Mouse (Mus musculus) forebrain, embryonic 12.5 days (tissue): Measurements from ENCODE around the gene Lrch1. TPM values are rescaled to one million over a fixed set of nuclear protein-coding genes. Genes with fewer than 3 reads are reported as not detected.
A peak's percentile ranks its signal among the peaks of the same experiment; 100 is the strongest.

Source experiments
- ATAC-seq: fragments of 200-750 bp; cut with Nextera tagmentation; 2 replicates; pipeline ENCODE4 v1.8.0; 2017; ENCODE audit warnings: moderate TSS enrichment; ENCODE audit not compliant: low FRiP score
- H3K27ac ChIP-seq: fragments of 300-500 bp; sonication (generic); 2 replicates; pipeline ENCODE4 v1.5.1; 2016; ENCODE audit warnings: mild to moderate bottlenecking
- H3K27me3 ChIP-seq: fragments of 300-500 bp; sonication (generic); 2 replicates; pipeline ENCODE4 v1.6.1; 2016; ENCODE audit warnings: mild to moderate bottlenecking
- H3K36me3 ChIP-seq: fragments of 300-500 bp; sonication (generic); replicated peaks from 2 replicates; pipeline ENCODE4 v1.6.1; 2016; ENCODE audit warnings: mild to moderate bottlenecking
- H3K4me1 ChIP-seq: fragments of 300-500 bp; sonication (generic); 2 replicates; pipeline ENCODE4 v1.6.1; 2016
- H3K4me2 ChIP-seq: fragments of 300-500 bp; sonication (generic); 2 replicates; pipeline ENCODE4 v1.6.1; 2016; ENCODE audit warnings: mild to moderate bottlenecking, moderate library complexity
- H3K4me3 ChIP-seq: fragments of 300-500 bp; sonication (generic); replicated peaks from 2 replicates; pipeline ENCODE4 v1.5.1; 2016; ENCODE audit warnings: mild to moderate bottlenecking
- H3K9ac ChIP-seq: fragments of 300-500 bp; sonication (generic); 2 replicates; pipeline ENCODE4 v1.6.1; 2016; ENCODE audit warnings: mild to moderate bottlenecking
- H3K9me3 ChIP-seq: fragments of 300-500 bp; sonication (generic); 2 replicates; pipeline ENCODE4 v1.6.1; 2016
- WGBS: fragments of 180-500 bp; shearing (Covaris S2); methylation state at CpG from one replicate; pipeline ENCODE4 v1.1.7; 2016; 5-methylcytosine and 5-hydroxymethylcytosine counted together
- polyA plus RNA-seq: library from polyadenylated mRNA; unstranded; fragments of >200 nt; fragmentation: Nextera tagmentation; extraction: Ambion mirVana; gene quantifications from 2 replicates; pipeline ENCODE4 v1.2.1, GENCODE M21; 2016

Lrch1 gene
- polyA plus RNA-seq, 1 experiment from 2014 or later = 13.6 TPM

GRCm38 (mm10) chr14:74945266-74946215, 2.1 kb downstream of the Lrch1 start:
- H3K4me3 ChIP-seq = peak overlapping the region; percentile 82; the same call in 1 of the 2 replicates
- H3K27ac ChIP-seq = no peak overlapping the region
- H3K4me1 ChIP-seq = peaks cover 15% of the 10 kb centered on the region
- 87% methylated on average over 11 of the region's 11 CpGs for WGBS
- ATAC-seq = no peak
- peak overlapping the region; percentile 83 for H3K4me2 ChIP-seq
- H3K27me3 ChIP-seq = no peaks in the 10 kb centered on the region
- no peaks in the 10 kb centered on the region for H3K36me3 ChIP-seq
- no peaks in the 10 kb centered on the region for H3K9me3 ChIP-seq
- no peak overlapping the region for H3K9ac ChIP-seq

- WGBS = 90% methylated on average over 7 of the region's 7 CpGs
- no peak for ATAC-seq
- no peak overlapping the region for H3K9ac ChIP-seq
These were observed 3.4 kb downstream of the Lrch1 start for GRCm38 (mm10) chr14:74944128-74944755.

DNA sequence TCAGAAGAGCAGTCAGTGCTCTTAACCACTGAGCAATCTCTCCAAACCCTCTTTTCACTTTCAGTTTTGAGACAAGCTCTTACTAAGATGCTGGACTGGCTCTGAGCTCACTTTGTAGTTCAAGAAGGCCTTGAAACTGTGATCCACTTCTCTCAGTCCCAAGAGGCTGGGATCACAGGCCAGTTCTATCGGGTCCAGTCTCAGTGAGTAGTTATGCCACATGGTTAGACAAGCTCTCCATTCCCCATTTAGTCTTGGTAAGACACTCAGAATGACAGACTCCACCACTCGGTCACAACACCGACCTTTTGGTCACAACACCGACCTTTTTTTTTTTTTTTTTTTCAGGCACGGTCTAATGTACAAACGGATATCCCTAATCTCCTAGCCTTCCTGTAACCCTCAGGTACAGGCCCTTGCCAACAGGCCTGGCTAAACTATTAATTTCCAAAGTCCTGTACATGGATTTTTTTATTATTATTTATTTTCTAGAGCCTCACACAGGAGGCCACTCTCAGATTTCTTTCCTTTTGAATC, 4.0 kb downstream of the Lrch1 start:
- WGBS = 94% methylated on average over 6 of the region's 6 CpGs
- no peak for ATAC-seq

More at GRCm38 (mm10) chr14:74944128-74944755, 3.4 kb downstream of the Lrch1 start:
- Histone ChIP-seq H3K4me1 (peaks cover 15% of the 10 kb centered on the region), H3K4me3 (no peak overlapping the region), H3K9me3 (no peaks in the 10 kb centered on the region), H3K36me3 (no peaks in the 10 kb centered on the region), H3K27me3 (no peaks in the 10 kb centered on the region), H3K27ac (no peak overlapping the region), H3K4me2 (no peak overlapping the region)

GRCm38 (mm10) chr14:74943024-74943423, 4.7 kb downstream of the Lrch1 start:
- H3K9me3 ChIP-seq = no peaks in the 10 kb centered on the region
- no peak for ATAC-seq

More for the DNA sequence above, 4.0 kb downstream of the Lrch1 start:
- H3K27me3 ChIP-seq = no peaks in the 10 kb centered on the region
- no peak overlapping the region for H3K9ac ChIP-seq
- no peak overlapping the region for H3K4me3 ChIP-seq
- H3K27ac ChIP-seq = no peak overlapping the region
- no peak overlapping the region for H3K4me2 ChIP-seq
- H3K9me3 ChIP-seq = no peaks in the 10 kb centered on the region
- no peaks in the 10 kb centered on the region for H3K36me3 ChIP-seq
- H3K4me1 ChIP-seq = peaks cover 15% of the 10 kb centered on the region

DNA sequence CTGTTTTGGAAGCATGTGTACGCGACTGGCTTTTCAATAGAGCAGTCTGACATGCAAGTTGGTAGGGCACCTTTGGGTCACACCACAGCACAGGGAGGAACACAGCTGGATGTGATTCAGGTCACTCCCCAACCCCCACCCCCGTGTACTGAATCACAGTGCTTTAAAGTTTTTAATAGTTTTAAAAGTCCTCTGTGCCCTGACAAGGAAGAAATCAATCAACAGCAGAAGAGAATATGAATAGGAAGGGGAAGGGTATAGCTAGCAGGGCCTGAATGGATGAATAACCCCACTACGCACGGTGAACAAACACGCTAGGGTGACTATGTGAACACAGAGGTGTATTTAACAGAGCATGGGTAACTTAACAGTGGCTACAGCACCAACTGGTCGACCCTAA, 6.1 kb downstream of the Lrch1 start:
- Histone ChIP-seq H3K36me3 (no peaks in the 10 kb centered on the region), H3K27ac (no peak overlapping the region), H3K4me3 (no peak overlapping the region), H3K27me3 (no peaks in the 10 kb centered on the region), H3K9me3 (no peaks in the 10 kb centered on the region), H3K9ac (no peak overlapping the region), H3K4me2 (no peak overlapping the region), H3K4me1 (peaks cover 10% of the 10 kb centered on the region)
- 88% methylated on average over 7 of the region's 7 CpGs for WGBS
- no peak for ATAC-seq

More at GRCm38 (mm10) chr14:74943024-74943423, 4.7 kb downstream of the Lrch1 start:
- Histone ChIP-seq H3K4me1 (peaks cover 13% of the 10 kb centered on the region), H3K9ac (no peak overlapping the region), H3K4me3 (no peak overlapping the region), H3K27ac (no peak overlapping the region), H3K36me3 (no peaks in the 10 kb centered on the region), H3K27me3 (no peaks in the 10 kb centered on the region), H3K4me2 (no peak overlapping the region)
- WGBS = 85% methylated on average over 8 of the region's 8 CpGs

DNA sequence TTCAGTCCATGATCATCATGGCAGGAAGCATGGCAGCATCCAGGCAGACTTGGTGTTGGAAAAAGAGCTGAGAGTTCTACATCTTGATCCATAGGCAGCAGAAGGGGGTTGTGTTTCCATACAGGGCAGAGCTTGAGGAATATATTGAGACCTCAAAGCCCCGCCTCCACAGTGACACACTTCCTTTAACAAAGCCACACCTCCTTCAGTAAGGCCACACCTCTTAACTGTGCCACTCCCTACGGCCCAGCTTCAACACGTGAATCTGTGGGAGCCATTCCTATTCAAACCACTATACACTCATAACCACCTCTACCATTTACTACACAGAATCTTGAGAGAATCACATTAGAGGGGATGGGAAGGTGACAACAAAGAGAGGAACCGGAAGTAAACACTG, 6.9 kb downstream of the Lrch1 start:
- Histone ChIP-seq H3K27ac (no peak overlapping the region), H3K9ac (no peak overlapping the region), H3K36me3 (no peaks in the 10 kb centered on the region), H3K4me1 (peaks cover 2% of the 10 kb centered on the region), H3K27me3 (no peaks in the 10 kb centered on the region), H3K4me2 (no peak overlapping the region), H3K4me3 (no peak overlapping the region), H3K9me3 (no peaks in the 10 kb centered on the region)
- 93% methylated on average over 4 of the region's 4 CpGs for WGBS
- ATAC-seq = no peak

DNA sequence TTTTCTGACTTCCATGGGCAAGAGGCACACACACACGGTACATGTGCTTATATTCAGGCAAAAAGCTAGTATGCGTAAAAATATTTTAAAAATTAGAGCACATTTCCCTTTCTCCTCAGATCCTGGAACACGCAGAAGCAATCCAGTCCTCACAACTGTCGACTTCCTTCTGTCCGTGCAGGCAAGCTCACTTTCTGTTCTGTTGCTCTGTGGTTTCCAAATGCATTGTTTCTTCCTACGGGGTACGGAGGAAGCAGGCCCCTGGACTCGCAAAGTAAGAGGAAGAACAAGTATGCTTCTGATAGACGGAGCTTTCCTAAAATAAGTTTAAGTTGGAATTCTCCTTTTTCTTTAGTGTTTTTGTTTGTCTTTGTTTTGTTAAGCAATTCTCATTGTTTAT, 8.3 kb downstream of the Lrch1 start:
- Histone ChIP-seq H3K36me3 (no peaks in the 10 kb centered on the region), H3K9ac (no peak overlapping the region), H3K27ac (no peak overlapping the region), H3K4me1 (no peaks in the 10 kb centered on the region; the same call in 1 of the 2 replicates), H3K9me3 (no peaks in the 10 kb centered on the region), H3K27me3 (no peaks in the 10 kb centered on the region), H3K4me3 (no peak overlapping the region), H3K4me2 (no peak overlapping the region)
- ATAC-seq = no peak
- 68% methylated on average over 9 of the region's 9 CpGs for WGBS

DNA sequence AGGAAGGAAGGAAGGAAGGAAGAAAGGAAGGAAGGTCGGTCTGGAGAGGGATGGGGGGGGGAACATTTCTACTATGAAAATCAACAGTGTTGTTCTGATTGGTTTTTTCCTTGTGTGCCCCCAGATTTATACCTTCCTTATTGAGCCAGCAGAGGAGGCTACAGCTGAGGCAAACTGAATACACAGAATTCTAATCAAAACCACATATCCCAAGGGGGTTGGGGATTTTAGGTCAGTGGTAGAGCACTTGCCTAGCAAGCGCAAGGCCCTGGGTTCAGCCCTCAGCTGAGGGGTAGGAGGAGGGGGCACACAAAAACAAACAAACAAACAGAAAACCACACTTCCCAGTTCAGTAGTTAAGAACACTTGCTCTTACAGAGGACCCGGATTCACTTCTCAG, 8.8 kb downstream of the Lrch1 start:
- 97% methylated on average over 3 of the region's 3 CpGs for WGBS
- Histone ChIP-seq H3K9me3 (no peaks in the 10 kb centered on the region), H3K9ac (no peak overlapping the region), H3K4me2 (no peak overlapping the region), H3K36me3 (no peaks in the 10 kb centered on the region), H3K4me1 (no peaks in the 10 kb centered on the region; the same call in 1 of the 2 replicates), H3K27ac (no peak overlapping the region), H3K27me3 (no peaks in the 10 kb centered on the region), H3K4me3 (no peak overlapping the region)
- ATAC-seq = no peak

DNA sequence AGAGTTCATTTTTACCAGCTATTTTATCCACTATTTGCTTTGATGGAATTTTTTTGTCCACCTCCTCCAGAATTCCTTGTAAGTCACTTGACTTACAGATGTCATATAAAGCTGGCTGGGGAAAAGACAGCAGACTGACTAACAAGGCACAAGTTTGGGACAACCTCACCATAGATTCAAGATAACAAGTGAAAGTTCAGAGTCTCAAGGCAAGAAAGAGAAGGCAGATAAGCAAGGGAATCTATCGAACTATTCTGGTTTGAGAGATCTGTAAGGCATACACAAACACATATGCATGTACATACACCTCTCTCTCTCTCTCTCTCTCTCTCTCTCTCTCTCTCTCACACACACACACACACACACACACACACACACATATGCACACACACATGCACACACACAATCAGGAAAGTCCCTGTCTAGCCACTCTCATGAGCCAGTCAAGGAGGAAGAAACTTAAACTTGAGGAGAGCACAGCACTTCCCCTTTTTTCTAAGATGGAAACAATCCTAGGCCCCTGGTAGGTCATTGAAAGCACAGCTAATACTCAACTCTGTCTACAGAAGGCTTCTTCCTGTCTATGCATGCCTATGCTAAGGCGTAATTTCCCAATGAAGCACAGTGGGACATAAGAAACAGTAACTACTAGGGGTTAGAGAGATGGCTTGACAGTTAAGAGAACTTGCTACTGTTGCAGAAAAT, 11.0 kb downstream of the Lrch1 start:
- H3K4me2 ChIP-seq = no peak overlapping the region
- H3K27me3 ChIP-seq = no peaks in the 10 kb centered on the region
- no peak overlapping the region for H3K27ac ChIP-seq
- no peak overlapping the region for H3K4me3 ChIP-seq
- H3K9me3 ChIP-seq = no peaks in the 10 kb centered on the region
- H3K9ac ChIP-seq = no peak overlapping the region
- no peaks in the 10 kb centered on the region for H3K36me3 ChIP-seq
- WGBS = 91% methylated on average over 2 of the region's 2 CpGs
- H3K4me1 ChIP-seq = no peaks in the 10 kb centered on the region; the same call in 1 of the 2 replicates
- no peak for ATAC-seq

DNA sequence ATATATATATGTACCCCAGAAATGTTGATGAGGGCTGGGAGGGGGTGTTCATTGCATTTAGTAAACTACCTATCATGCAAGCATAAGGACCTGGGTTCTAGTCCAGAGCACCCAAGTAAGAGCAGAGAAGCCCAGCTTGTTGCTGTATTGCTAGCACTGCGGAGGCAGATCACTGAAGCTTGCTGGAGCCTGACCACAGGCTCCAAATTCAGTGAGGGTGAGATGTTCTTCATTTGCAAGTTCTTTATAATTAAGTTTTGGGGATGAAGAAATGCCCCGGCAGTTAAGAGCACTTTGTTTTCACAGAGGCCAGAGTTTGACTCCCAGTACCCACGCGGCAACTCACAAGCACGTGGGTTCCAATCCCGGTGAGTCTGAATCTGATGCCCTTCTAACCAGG, 12.6 kb downstream of the Lrch1 start:
- Histone ChIP-seq H3K4me3 (no peak overlapping the region), H3K27me3 (no peaks in the 10 kb centered on the region), H3K9ac (no peak overlapping the region), H3K4me1 (no peaks in the 10 kb centered on the region; the same call in 1 of the 2 replicates), H3K4me2 (no peak overlapping the region), H3K27ac (no peak overlapping the region), H3K9me3 (no peaks in the 10 kb centered on the region), H3K36me3 (no peaks in the 10 kb centered on the region)
- ATAC-seq = no peak
- WGBS = 96% methylated on average over 6 of the region's 6 CpGs

GRCm38 (mm10) chr14:74933960-74934710, 13.5 kb downstream of the Lrch1 start:
- Histone ChIP-seq H3K4me3 (no peak overlapping the region), H3K27ac (no peak overlapping the region), H3K4me2 (no peak overlapping the region), H3K27me3 (no peaks in the 10 kb centered on the region), H3K4me1 (no peaks in the 10 kb centered on the region), H3K9me3 (no peaks in the 10 kb centered on the region), H3K9ac (no peak overlapping the region), H3K36me3 (no peaks in the 10 kb centered on the region)
- WGBS = 83% methylated on average over 14 of the region's 14 CpGs
- no peak for ATAC-seq
